Mouse (Mus musculus) bone marrow macrophage, adult 2 months (primary cell): ENCODE results near the gene Prkaa1. TPM values are rescaled to one million over a fixed set of nuclear protein-coding genes. Genes with fewer than 3 reads are reported as not detected.
A peak's percentile ranks its signal among the peaks of the same experiment; 100 is the strongest.

ENCODE experiments used
- H3K27ac ChIP-seq: 2 replicates; pipeline ENCODE4 v1.5.1; 2012; ENCODE audit warnings: low read depth, low read length; ENCODE audit not compliant: insufficient read depth
- H3K4me1 ChIP-seq: 2 replicates; pipeline ENCODE4 v1.6.1; 2012; ENCODE audit warnings: low read length; ENCODE audit not compliant: control insufficient read depth, insufficient read depth
- H3K4me3 ChIP-seq: 2 replicates; pipeline ENCODE4 v1.5.1; 2012; ENCODE audit warnings: mild to moderate bottlenecking, low read length, moderate library complexity; ENCODE audit not compliant: insufficient read depth
- CTCF ChIP-seq: IDR thresholded peaks from 2 replicates; pipeline ENCODE4 v1.5.1; 2012; ENCODE audit warnings: low read depth, mild to moderate bottlenecking, low read length, moderate library complexity
- POLR2A ChIP-seq: IDR thresholded peaks from 2 replicates; pipeline ENCODE4 v1.6.1; 2012; ENCODE audit warnings: mild to moderate bottlenecking, low read depth, low read length, borderline replicate concordance
- polyA plus RNA-seq: library from polyadenylated mRNA; stranded (reverse); fragments of >200 nt; gene quantifications from 2 replicates; pipeline ENCODE4 v1.2.4, GENCODE M21; 2012; ENCODE audit not compliant: missing spikeins, insufficient read depth, insufficient read length

Prkaa1 gene
- polyA plus RNA-seq, 1 experiment = 31.6 TPM

- Histone ChIP-seq H3K4me1 (peaks cover 14% of the 10 kb centered on the region), H3K4me3 (no peak overlapping the region), H3K27ac (no peak overlapping the region)
- TF ChIP-seq POLR2A (no peak), CTCF (no peak)
Measured at GRCm38 (mm10) chr15:5142714-5143113, 947 bp upstream of the Prkaa1 start.

- TF ChIP-seq CTCF (no peak), POLR2A (no peak)
- Histone ChIP-seq H3K4me3 (peak overlapping the region; percentile 95), H3K27ac (peak overlapping the region; percentile 53), H3K4me1 (peaks cover 16% of the 10 kb centered on the region)
Measured at GRCm38 (mm10) chr15:5144021-5144778, 539 bp downstream of the Prkaa1 start.

GRCm38 (mm10) chr15:5145196-5145945 lies 1.7 kb downstream of the Prkaa1 start:
- TF ChIP-seq POLR2A (no peak), CTCF (no peak)
- Histone ChIP-seq H3K4me1 (peaks cover 16% of the 10 kb centered on the region), H3K4me3 (no peak overlapping the region), H3K27ac (no peak overlapping the region)

GRCm38 (mm10) chr15:5149187-5149586 lies 5.5 kb downstream of the Prkaa1 start:
- Histone ChIP-seq H3K4me1 (peaks cover 10% of the 10 kb centered on the region), H3K27ac (no peak overlapping the region), H3K4me3 (no peak overlapping the region)
- TF ChIP-seq POLR2A (no peak), CTCF (no peak)

- Histone ChIP-seq H3K27ac (no peak overlapping the region), H3K4me3 (no peak overlapping the region), H3K4me1 (peaks cover 16% of the 10 kb centered on the region)
- TF ChIP-seq POLR2A (no peak), CTCF (no peak)
Measured at GRCm38 (mm10) chr15:5152171-5152570, 8.5 kb downstream of the Prkaa1 start.

GRCm38 (mm10) chr15:5154621-5155020 lies 11.0 kb downstream of the Prkaa1 start:
- TF ChIP-seq CTCF (no peak), POLR2A (no peak)
- H3K27ac ChIP-seq = no peak overlapping the region
- H3K4me1 ChIP-seq = peaks cover 23% of the 10 kb centered on the region
- no peak overlapping the region for H3K4me3 ChIP-seq

- H3K4me1 ChIP-seq = peaks cover 27% of the 10 kb centered on the region
- TF ChIP-seq POLR2A = no peak
- TF ChIP-seq CTCF = no peak
- no peak overlapping the region for H3K4me3 ChIP-seq
- H3K27ac ChIP-seq = no peak overlapping the region
Measured at GRCm38 (mm10) chr15:5155093-5155492, 11.4 kb downstream of the Prkaa1 start.

GRCm38 (mm10) chr15:5156355-5156754 lies 12.7 kb downstream of the Prkaa1 start:
- no peak overlapping the region for H3K27ac ChIP-seq
- no peak overlapping the region for H3K4me3 ChIP-seq
- TF ChIP-seq POLR2A = no peak
- no peak for TF ChIP-seq CTCF
- H3K4me1 ChIP-seq = peaks cover 27% of the 10 kb centered on the region

GRCm38 (mm10) chr15:5157386-5157785 lies 13.7 kb downstream of the Prkaa1 start:
- H3K4me1 ChIP-seq = peaks cover 27% of the 10 kb centered on the region
- H3K27ac ChIP-seq = no peak overlapping the region
- no peak overlapping the region for H3K4me3 ChIP-seq
- no peak for TF ChIP-seq POLR2A
- TF ChIP-seq CTCF = no peak

- Histone ChIP-seq H3K4me3 (no peak overlapping the region), H3K4me1 (peaks cover 27% of the 10 kb centered on the region), H3K27ac (no peak overlapping the region)
- TF ChIP-seq POLR2A (no peak), CTCF (no peak)
Measured at GRCm38 (mm10) chr15:5158827-5159226, 15.2 kb downstream of the Prkaa1 start.
